Mouse (Mus musculus) embryonic facial prominence, embryonic 10.5 days (tissue): ENCODE data around the gene Csde1. TPM values are rescaled to one million over a fixed set of nuclear protein-coding genes. Genes with fewer than 3 reads are reported as not detected.

Experiments used
- DNase-seq: peaks from one replicate; pipeline ENCODE4 v3.0.0-alpha.2; 2017; ENCODE audit warnings: low spot score
- H3K27ac ChIP-seq: fragments of 300-500 bp; sonication (generic); replicated peaks from 2 replicates; pipeline ENCODE4 v1.5.1; 2016; ENCODE audit warnings: mild to moderate bottlenecking
- H3K27me3 ChIP-seq: fragments of 300-500 bp; sonication (generic); replicated peaks from 2 replicates; pipeline ENCODE4 v1.6.1; 2016; ENCODE audit warnings: low read depth, mild to moderate bottlenecking; ENCODE audit not compliant: poor library complexity, severe bottlenecking
- H3K36me3 ChIP-seq: fragments of 300-500 bp; sonication (generic); replicated peaks from 2 replicates; pipeline ENCODE4 v1.6.1; 2016; ENCODE audit warnings: mild to moderate bottlenecking, moderate library complexity
- H3K4me1 ChIP-seq: fragments of 300-500 bp; sonication (generic); 2 replicates; pipeline ENCODE4 v1.6.1; 2016
- H3K4me3 ChIP-seq: fragments of 300-500 bp; sonication (generic); 2 replicates; pipeline ENCODE4 v1.5.1; 2016; ENCODE audit warnings: mild to moderate bottlenecking, moderate library complexity
- H3K9me3 ChIP-seq: fragments of 300-500 bp; sonication (generic); 2 replicates; pipeline ENCODE4 v1.6.1; 2016; ENCODE audit warnings: mild to moderate bottlenecking
- WGBS: fragments of 180-500 bp; shearing (Covaris S2); methylation state at CpG from one replicate; pipeline ENCODE4 v1.1.7; 2016; 5-methylcytosine and 5-hydroxymethylcytosine counted together
- polyA plus RNA-seq: library from polyadenylated mRNA; unstranded; fragments of >200 nt; fragmentation: Nextera tagmentation; extraction: Ambion mirVana; gene quantifications from 2 replicates; pipeline ENCODE4 v1.2.1, GENCODE M21; 2016

The Csde1 gene
- polyA plus RNA-seq, 1 experiment from 2014 or later: 474 TPM

DNA sequence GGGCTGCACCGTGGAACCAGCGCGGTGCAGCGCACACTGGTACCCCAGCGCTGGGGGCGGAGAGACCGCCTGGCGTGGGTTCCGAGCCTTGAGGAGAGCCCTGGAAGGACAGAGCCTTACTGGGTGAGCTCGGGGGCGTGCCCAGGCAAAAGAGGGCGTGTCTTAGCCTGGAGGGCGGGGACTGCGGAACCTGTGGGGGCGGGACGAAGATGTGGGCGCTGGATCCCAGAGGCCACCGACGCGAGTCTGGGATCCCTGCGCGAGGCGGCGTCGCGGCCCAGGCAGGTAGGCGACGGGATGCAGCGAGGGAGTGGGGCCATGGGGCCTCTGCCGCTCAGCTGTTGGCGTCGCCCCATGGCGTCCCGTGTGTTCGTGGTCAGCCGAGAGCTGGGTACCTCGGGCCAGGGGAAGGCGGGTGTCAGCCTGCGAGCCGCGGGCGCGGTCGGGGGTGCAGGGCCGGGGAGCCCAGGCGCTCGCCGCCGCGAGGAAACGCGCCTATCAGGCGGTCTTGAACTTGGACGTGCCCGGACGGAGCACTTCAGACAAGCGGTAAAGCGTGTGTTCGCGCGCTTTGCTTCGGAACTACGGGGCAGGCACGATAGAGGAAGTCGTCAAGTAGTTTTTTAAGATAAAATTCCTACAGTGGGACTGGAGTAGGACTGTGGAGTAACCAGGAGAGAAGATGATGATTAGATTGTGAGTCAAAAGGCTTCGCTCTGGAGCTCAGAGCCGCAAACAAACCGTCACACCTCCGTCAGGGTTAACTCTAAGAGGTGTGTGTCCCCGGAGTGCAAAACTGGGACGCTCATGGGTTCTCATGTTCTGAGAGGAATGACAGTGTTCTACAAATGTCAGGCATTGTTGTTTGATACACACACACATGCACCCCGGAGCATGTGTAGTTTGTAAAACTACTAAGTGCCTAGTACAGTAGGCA, 82.5 kb downstream of the Csde1 start, which contains the start of gene Dennd2c:
Gene Dennd2c (plus strand): TSS at position 151 of the 937 bp plus-strand sequence.
- DNase-seq: peak; percentile 94
- H3K27ac ChIP-seq: peak within 1 kb of the TSS; percentile 79
- H3K36me3 ChIP-seq: no peaks in the 10 kb centered on the region
- peaks cover 42% of the 10 kb centered on the region for H3K27me3 ChIP-seq
- WGBS: 1% methylated on average over 72 of the region's 72 CpGs
- peak within 1 kb of the TSS; percentile 77 for H3K4me3 ChIP-seq
- H3K4me1 ChIP-seq: peaks cover 12% of the 10 kb centered on the region
- no peaks in the 10 kb centered on the region for H3K9me3 ChIP-seq

Other genes starting within 250 kb of the Csde1 start
- gene Tshb, start 237.7 kb upstream of the Csde1 start, polyA plus RNA-seq: 0.10 and 0.11 TPM in 2 replicates
- not detected in 2 replicates for gene Sycp1, start 84.3 kb upstream of the Csde1 start, polyA plus RNA-seq
- gene Nr1h5, start 56.3 kb upstream of the Csde1 start, polyA plus RNA-seq: not detected in 2 replicates
- gene Sike1, start 24.7 kb upstream of the Csde1 start, polyA plus RNA-seq: 55.7 and 57.2 TPM in 2 replicates
- gene Nras, start 37.9 kb downstream of the Csde1 start, polyA plus RNA-seq: 139 and 144 TPM in 2 replicates
- not detected in 2 replicates for gene Ampd1, start 53.6 kb downstream of the Csde1 start, polyA plus RNA-seq
- 2.1 and 3.4 TPM in 2 replicates for gene Dennd2c, start 82.2 kb downstream of the Csde1 start, polyA plus RNA-seq
- 230 and 243 TPM in 2 replicates for gene Bcas2, start 151.2 kb downstream of the Csde1 start, polyA plus RNA-seq